Mouse (Mus musculus): ENCODE measurements around the gene Gm9999. TPM values are rescaled to one million over a fixed set of nuclear protein-coding genes. Genes with fewer than 3 reads are reported as not detected.

The Gm9999 gene
- polyA plus RNA-seq, 1 experiment: not detected

GRCm38 (mm10) chr7:46964070-46964469, 19.3 kb upstream of the Gm9999 start:
- no peak overlapping the region for H3K4me3 ChIP-seq
- H3K36me3 ChIP-seq (ENCODE audit: control insufficient read depth, insufficient read depth): no peaks in the 10 kb centered on the region
- no peak overlapping the region for H3ac ChIP-seq (ENCODE audit: control insufficient read depth, insufficient read length)
- H3K27me3 ChIP-seq (ENCODE audit: control insufficient read depth, insufficient read depth, insufficient read length): no peaks in the 10 kb centered on the region
- no peaks in the 10 kb centered on the region for H3K79me2 ChIP-seq (ENCODE audit: control insufficient read depth, insufficient read depth)
- no peak overlapping the region for H3K4me2 ChIP-seq (ENCODE audit: low read depth)
- TF ChIP-seq POLR2AphosphoS2 (IDR thresholded peaks at IDR 0.05; ENCODE audit: insufficient read length, low read depth) (no peak), MYOG (IDR thresholded peaks at IDR 0.05; ENCODE audit: control insufficient read depth in 1 of 3, insufficient read depth in 1 of 3, insufficient read length in 2 of 3, low read depth in 2 of 3) (no peak), USF1 (IDR thresholded peaks at IDR 0.05; ENCODE audit: low read depth) (no peak), REST (IDR thresholded peaks at IDR 0.05; ENCODE audit: insufficient read depth, insufficient read length) (no peak), TCF3 (IDR thresholded peaks at IDR 0.05; ENCODE audit: insufficient read length, low read depth) (no peak), CEBPB (IDR thresholded peaks at IDR 0.05; ENCODE audit: insufficient read depth, poor library complexity, severe bottlenecking) (no peak), POLR2A (IDR thresholded peaks at IDR 0.05; ENCODE audit: insufficient read length, low read depth) (no peak)

GRCm38 (mm10) chr7:46969898-46970297, 13.5 kb upstream of the Gm9999 start:
- no peaks in the 10 kb centered on the region for H3K79me2 ChIP-seq (ENCODE audit: control insufficient read depth, insufficient read depth)
- H3K4me2 ChIP-seq (ENCODE audit: low read depth): no peak overlapping the region
- H3K4me3 ChIP-seq: no peak overlapping the region
- H3ac ChIP-seq (ENCODE audit: control insufficient read depth, insufficient read length): no peak overlapping the region
- H3K36me3 ChIP-seq (ENCODE audit: control insufficient read depth, insufficient read depth): no peaks in the 10 kb centered on the region
- TF ChIP-seq USF1 (IDR thresholded peaks at IDR 0.05; ENCODE audit: low read depth) (no peak), CEBPB (IDR thresholded peaks at IDR 0.05; ENCODE audit: insufficient read depth, poor library complexity, severe bottlenecking) (no peak), MYOG (IDR thresholded peaks at IDR 0.05; ENCODE audit: control insufficient read depth in 1 of 3, insufficient read depth in 1 of 3, insufficient read length in 2 of 3, low read depth in 2 of 3) (no peak)
- no peaks in the 10 kb centered on the region for H3K27me3 ChIP-seq (ENCODE audit: control insufficient read depth, insufficient read depth, insufficient read length)

- no peak for TF ChIP-seq CEBPB (IDR thresholded peaks at IDR 0.05; ENCODE audit: insufficient read depth, poor library complexity, severe bottlenecking)
- no peak for TF ChIP-seq REST (IDR thresholded peaks at IDR 0.05; ENCODE audit: insufficient read depth, insufficient read length)
- no peak for TF ChIP-seq SRF (IDR thresholded peaks at IDR 0.05; ENCODE audit: control insufficient read depth, insufficient read length, low read depth)
- no peak for TF ChIP-seq USF1 (IDR thresholded peaks at IDR 0.05; ENCODE audit: low read depth)
- TF ChIP-seq MYOG (IDR thresholded peaks at IDR 0.05; ENCODE audit: control insufficient read depth in 1 of 3, insufficient read depth in 1 of 3, insufficient read length in 2 of 3, low read depth in 2 of 3): no peak
- no peak for TF ChIP-seq E2F4 (IDR thresholded peaks at IDR 0.05; ENCODE audit: insufficient read depth)
- TF ChIP-seq TCF12 (IDR thresholded peaks at IDR 0.05; ENCODE audit: insufficient read depth, poor library complexity, severe bottlenecking): no peak
- no peak for TF ChIP-seq MAX (IDR thresholded peaks at IDR 0.05; ENCODE audit: low read depth)
- no peak for TF ChIP-seq MYOD1 (IDR thresholded peaks at IDR 0.05; ENCODE audit: control insufficient read depth in 1 of 3, insufficient read length in 2 of 3, low read depth in 2 of 3)
- TF ChIP-seq POLR2AphosphoS2 (IDR thresholded peaks at IDR 0.05; ENCODE audit: insufficient read length, low read depth): no peak
- TF ChIP-seq POLR2A (IDR thresholded peaks at IDR 0.05; ENCODE audit: insufficient read length, low read depth): no peak
- no peak for TF ChIP-seq TCF3 (IDR thresholded peaks at IDR 0.05; ENCODE audit: insufficient read length, low read depth)
- Histone ChIP-seq H3K27me3 (ENCODE audit: control insufficient read depth, insufficient read depth, insufficient read length) (no peaks in the 10 kb centered on the region), H3K4me2 (ENCODE audit: low read depth) (no peak overlapping the region), H3ac (ENCODE audit: control insufficient read depth, insufficient read length) (no peak overlapping the region), H3K4me3 (no peak overlapping the region), H3K36me3 (ENCODE audit: control insufficient read depth, insufficient read depth) (no peaks in the 10 kb centered on the region), H3K79me2 (ENCODE audit: control insufficient read depth, insufficient read depth) (no peaks in the 10 kb centered on the region)
Measured at GRCm38 (mm10) chr7:46974648-46975047, 8.7 kb upstream of the Gm9999 start.

- Histone ChIP-seq H3K4me2 (ENCODE audit: low read depth) (no peak overlapping the region), H3K4me3 (no peak overlapping the region), H3K36me3 (ENCODE audit: control insufficient read depth, insufficient read depth) (no peaks in the 10 kb centered on the region), H3K27me3 (ENCODE audit: control insufficient read depth, insufficient read depth, insufficient read length) (no peaks in the 10 kb centered on the region), H3K79me2 (ENCODE audit: control insufficient read depth, insufficient read depth) (no peaks in the 10 kb centered on the region), H3ac (ENCODE audit: control insufficient read depth, insufficient read length) (no peak overlapping the region)
- no peak for TF ChIP-seq MYOG (IDR thresholded peaks at IDR 0.05; ENCODE audit: control insufficient read depth in 1 of 3, insufficient read depth in 1 of 3, insufficient read length in 2 of 3, low read depth in 2 of 3)
- TF ChIP-seq E2F4 (IDR thresholded peaks at IDR 0.05; ENCODE audit: insufficient read depth): no peak
Measured at GRCm38 (mm10) chr7:46975456-46975855, 7.9 kb upstream of the Gm9999 start.

DNA sequence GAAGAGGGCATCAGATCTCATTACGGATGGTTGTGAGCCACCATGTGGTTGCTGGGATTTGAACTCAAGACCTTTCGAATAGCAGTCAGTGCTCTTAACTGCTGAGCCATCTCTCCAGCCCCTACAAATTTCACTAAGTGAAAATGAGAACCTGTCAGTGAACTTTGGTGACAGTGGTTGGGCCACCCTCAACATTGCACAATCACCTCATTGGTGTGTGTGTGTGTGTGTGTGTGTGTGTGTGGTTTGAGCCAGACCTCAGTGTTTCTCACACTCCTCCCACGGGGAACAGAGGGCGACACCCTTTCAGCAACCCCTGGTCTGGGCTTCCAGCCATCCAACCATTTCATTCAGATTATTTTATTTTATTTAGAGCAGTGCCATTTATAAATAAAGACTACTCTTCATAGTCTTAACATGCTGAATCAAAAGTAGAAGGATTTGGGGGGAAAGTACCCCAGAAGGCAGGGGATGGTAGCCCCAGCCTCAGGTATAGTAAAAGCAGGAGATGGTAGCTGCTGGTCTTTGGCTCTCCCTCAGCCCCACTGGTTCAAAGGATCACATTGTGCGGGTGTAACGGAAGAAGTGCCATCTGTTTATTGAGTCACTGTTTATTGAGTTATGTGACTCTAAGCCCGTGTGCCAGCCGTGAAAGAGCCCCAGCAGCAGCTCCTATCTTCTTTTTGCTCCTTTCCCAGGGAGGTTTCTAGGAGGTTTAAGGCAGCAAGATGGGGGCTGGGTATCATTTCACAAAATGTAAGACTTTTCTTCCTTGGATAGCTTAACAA, 2.5 kb downstream of the Gm9999 start:
- Histone ChIP-seq H3K4me2 (ENCODE audit: low read depth) (peak overlapping the region; percentile 43), H3K79me2 (ENCODE audit: control insufficient read depth, insufficient read depth) (no peaks in the 10 kb centered on the region), H3K36me3 (ENCODE audit: control insufficient read depth, insufficient read depth) (peaks cover 3% of the 10 kb centered on the region), H3K4me3 (no peak overlapping the region), H3K27me3 (ENCODE audit: control insufficient read depth, insufficient read depth, insufficient read length) (no peaks in the 10 kb centered on the region), H3ac (ENCODE audit: control insufficient read depth, insufficient read length) (no peak overlapping the region)
- peak in 1 of 3 experiments; percentile 31 for TF ChIP-seq MYOG (IDR thresholded peaks at IDR 0.05; ENCODE audit: control insufficient read depth in 1 of 3, insufficient read depth in 1 of 3, insufficient read length in 2 of 3, low read depth in 2 of 3)
- no peak for TF ChIP-seq MAX (IDR thresholded peaks at IDR 0.05; ENCODE audit: low read depth)
- peak in 1 of 3 experiments; percentile 64 for TF ChIP-seq MYOD1 (IDR thresholded peaks at IDR 0.05; ENCODE audit: control insufficient read depth in 1 of 3, insufficient read length in 2 of 3, low read depth in 2 of 3)
- no peak for TF ChIP-seq USF1 (IDR thresholded peaks at IDR 0.05; ENCODE audit: low read depth)
- TF ChIP-seq POLR2AphosphoS2 (IDR thresholded peaks at IDR 0.05; ENCODE audit: insufficient read length, low read depth): no peak
- peak; percentile 94 for TF ChIP-seq CEBPB (IDR thresholded peaks at IDR 0.05; ENCODE audit: insufficient read depth, poor library complexity, severe bottlenecking)

Data from myocyte (in vitro differentiated cells).